Mouse (Mus musculus): ENCODE results near the gene Clip4.

- TF ChIP-seq CTCF (IDR thresholded peaks at IDR 0.05; ENCODE audit: borderline replicate concordance, extremely low read depth, insufficient read depth, insufficient read length) (no peak), POLR2A (IDR thresholded peaks at IDR 0.05; ENCODE audit: borderline replicate concordance, extremely low read depth, insufficient read depth, insufficient read length, poor library complexity, severe bottlenecking) (no peak)
Observed at GRCm38 (mm10) chr17:71791109-71791508, 22.8 kb downstream of the Clip4 start.
